Mouse (Mus musculus): ENCODE data around the gene Ddi1. TPM values are rescaled to one million over a fixed set of nuclear protein-coding genes. Genes with fewer than 3 reads are reported as not detected.

Gene Ddi1
- polyA plus RNA-seq (2012; rRNA removed): not detected in 2 replicates

GRCm38 (mm10) chr9:6269796-6270280 lies at the start of gene Ddi1:
Ddi1 (minus strand) TSS chr9:6269846.
- Histone ChIP-seq H3K4me3 (replicated peaks; ENCODE audit: insufficient read depth, low read depth, low read length) (no peak within 1 kb of the TSS), H3K4me1 (ENCODE audit: control insufficient read depth, insufficient read depth, low read length) (no peaks in the 10 kb centered on the region), H3K27ac (ENCODE audit: insufficient read depth, low read length) (no peak within 1 kb of the TSS), H3K27me3 (ENCODE audit: control insufficient read depth, insufficient read depth, low read length) (no peaks in the 10 kb centered on the region)
- DNase-seq: no peak
- 85% methylated on average over 1 of the region's 1 CpGs for WGBS
- no peak for TF ChIP-seq POLR2A (IDR thresholded peaks at IDR 0.05; ENCODE audit: borderline replicate concordance, insufficient read depth, low read length)
- TF ChIP-seq CTCF (IDR thresholded peaks at IDR 0.05; ENCODE audit: borderline replicate concordance, insufficient read depth, low read depth, low read length): no peak

- Histone ChIP-seq H3K4me3 (replicated peaks; ENCODE audit: insufficient read depth, low read depth, low read length) (no peak overlapping the region), H3K4me1 (ENCODE audit: control insufficient read depth, insufficient read depth, low read length) (no peaks in the 10 kb centered on the region), H3K27me3 (ENCODE audit: control insufficient read depth, insufficient read depth, low read length) (no peaks in the 10 kb centered on the region), H3K27ac (ENCODE audit: insufficient read depth, low read length) (no peak overlapping the region)
- TF ChIP-seq POLR2A (IDR thresholded peaks at IDR 0.05; ENCODE audit: borderline replicate concordance, insufficient read depth, low read length) (no peak), CTCF (IDR thresholded peaks at IDR 0.05; ENCODE audit: borderline replicate concordance, insufficient read depth, low read depth, low read length) (no peak)
- no peak for DNase-seq
- 95% methylated on average over 1 of the region's 1 CpGs for WGBS
Observed at GRCm38 (mm10) chr9:6317114-6317513, 47.5 kb upstream of the Ddi1 start.

- Histone ChIP-seq H3K4me1 (ENCODE audit: control insufficient read depth, insufficient read depth, low read length) (no peaks in the 10 kb centered on the region), H3K4me3 (replicated peaks; ENCODE audit: insufficient read depth, low read depth, low read length) (no peak overlapping the region), H3K27me3 (ENCODE audit: control insufficient read depth, insufficient read depth, low read length) (no peaks in the 10 kb centered on the region), H3K27ac (ENCODE audit: insufficient read depth, low read length) (no peak overlapping the region)
- WGBS: 94% methylated on average over 3 of the region's 3 CpGs
- DNase-seq: no peak
- no peak for TF ChIP-seq CTCF (IDR thresholded peaks at IDR 0.05; ENCODE audit: borderline replicate concordance, insufficient read depth, low read depth, low read length)
- no peak for TF ChIP-seq POLR2A (IDR thresholded peaks at IDR 0.05; ENCODE audit: borderline replicate concordance, insufficient read depth, low read length)
Observed at GRCm38 (mm10) chr9:6305847-6306246, 36.2 kb upstream of the Ddi1 start.

GRCm38 (mm10) chr9:6304590-6304989 lies 34.9 kb upstream of the Ddi1 start:
- H3K4me1 ChIP-seq (ENCODE audit: control insufficient read depth, insufficient read depth, low read length): no peaks in the 10 kb centered on the region
- TF ChIP-seq CTCF (IDR thresholded peaks at IDR 0.05; ENCODE audit: borderline replicate concordance, insufficient read depth, low read depth, low read length) (no peak), POLR2A (IDR thresholded peaks at IDR 0.05; ENCODE audit: borderline replicate concordance, insufficient read depth, low read length) (no peak)
- no peak overlapping the region for H3K27ac ChIP-seq (ENCODE audit: insufficient read depth, low read length)
- no peaks in the 10 kb centered on the region for H3K27me3 ChIP-seq (ENCODE audit: control insufficient read depth, insufficient read depth, low read length)
- 90% methylated on average over 3 of the region's 3 CpGs for WGBS
- no peak for DNase-seq
- no peak overlapping the region for H3K4me3 ChIP-seq (replicated peaks; ENCODE audit: insufficient read depth, low read depth, low read length)

GRCm38 (mm10) chr9:6302050-6302449 lies 32.4 kb upstream of the Ddi1 start:
- no peaks in the 10 kb centered on the region for H3K4me1 ChIP-seq (ENCODE audit: control insufficient read depth, insufficient read depth, low read length)
- no peaks in the 10 kb centered on the region for H3K27me3 ChIP-seq (ENCODE audit: control insufficient read depth, insufficient read depth, low read length)
- H3K27ac ChIP-seq (ENCODE audit: insufficient read depth, low read length): no peak overlapping the region
- no peak for TF ChIP-seq POLR2A (IDR thresholded peaks at IDR 0.05; ENCODE audit: borderline replicate concordance, insufficient read depth, low read length)
- TF ChIP-seq CTCF (IDR thresholded peaks at IDR 0.05; ENCODE audit: borderline replicate concordance, insufficient read depth, low read depth, low read length): no peak
- DNase-seq: no peak
- H3K4me3 ChIP-seq (replicated peaks; ENCODE audit: insufficient read depth, low read depth, low read length): no peak overlapping the region
- WGBS: 86% methylated on average over 3 of the region's 3 CpGs

GRCm38 (mm10) chr9:6298547-6298946 lies 28.9 kb upstream of the Ddi1 start:
- Histone ChIP-seq H3K27ac (ENCODE audit: insufficient read depth, low read length) (no peak overlapping the region), H3K4me3 (replicated peaks; ENCODE audit: insufficient read depth, low read depth, low read length) (no peak overlapping the region), H3K4me1 (ENCODE audit: control insufficient read depth, insufficient read depth, low read length) (no peaks in the 10 kb centered on the region), H3K27me3 (ENCODE audit: control insufficient read depth, insufficient read depth, low read length) (no peaks in the 10 kb centered on the region)
- no peak for DNase-seq
- TF ChIP-seq POLR2A (IDR thresholded peaks at IDR 0.05; ENCODE audit: borderline replicate concordance, insufficient read depth, low read length) (no peak), CTCF (IDR thresholded peaks at IDR 0.05; ENCODE audit: borderline replicate concordance, insufficient read depth, low read depth, low read length) (no peak)
- 78% methylated on average over 2 of the region's 2 CpGs for WGBS

GRCm38 (mm10) chr9:6289211-6289696 lies 19.6 kb upstream of the Ddi1 start:
- Histone ChIP-seq H3K4me3 (replicated peaks; ENCODE audit: insufficient read depth, low read depth, low read length) (no peak overlapping the region), H3K27ac (ENCODE audit: insufficient read depth, low read length) (no peak overlapping the region), H3K27me3 (ENCODE audit: control insufficient read depth, insufficient read depth, low read length) (no peaks in the 10 kb centered on the region), H3K4me1 (ENCODE audit: control insufficient read depth, insufficient read depth, low read length) (no peaks in the 10 kb centered on the region)
- DNase-seq: no peak
- 13% methylated on average over 2 of the region's 2 CpGs for WGBS
- no peak for TF ChIP-seq POLR2A (IDR thresholded peaks at IDR 0.05; ENCODE audit: borderline replicate concordance, insufficient read depth, low read length)
- TF ChIP-seq CTCF (IDR thresholded peaks at IDR 0.05; ENCODE audit: borderline replicate concordance, insufficient read depth, low read depth, low read length): no peak

GRCm38 (mm10) chr9:6286770-6287169 lies 17.1 kb upstream of the Ddi1 start:
- Histone ChIP-seq H3K27ac (ENCODE audit: insufficient read depth, low read length) (no peak overlapping the region), H3K27me3 (ENCODE audit: control insufficient read depth, insufficient read depth, low read length) (no peaks in the 10 kb centered on the region), H3K4me1 (ENCODE audit: control insufficient read depth, insufficient read depth, low read length) (no peaks in the 10 kb centered on the region), H3K4me3 (replicated peaks; ENCODE audit: insufficient read depth, low read depth, low read length) (no peak overlapping the region)
- DNase-seq: no peak
- WGBS: 44% methylated on average over 1 of the region's 1 CpGs
- TF ChIP-seq CTCF (IDR thresholded peaks at IDR 0.05; ENCODE audit: borderline replicate concordance, insufficient read depth, low read depth, low read length) (no peak), POLR2A (IDR thresholded peaks at IDR 0.05; ENCODE audit: borderline replicate concordance, insufficient read depth, low read length) (no peak)
